Mouse (Mus musculus): ENCODE results near the gene Jazf1. TPM values are rescaled to one million over a fixed set of nuclear protein-coding genes. Genes with fewer than 3 reads are reported as not detected.

The Jazf1 gene
- total and polyA plus RNA-seq, 2 experiments: 0.48 to 0.74 TPM

DNA sequence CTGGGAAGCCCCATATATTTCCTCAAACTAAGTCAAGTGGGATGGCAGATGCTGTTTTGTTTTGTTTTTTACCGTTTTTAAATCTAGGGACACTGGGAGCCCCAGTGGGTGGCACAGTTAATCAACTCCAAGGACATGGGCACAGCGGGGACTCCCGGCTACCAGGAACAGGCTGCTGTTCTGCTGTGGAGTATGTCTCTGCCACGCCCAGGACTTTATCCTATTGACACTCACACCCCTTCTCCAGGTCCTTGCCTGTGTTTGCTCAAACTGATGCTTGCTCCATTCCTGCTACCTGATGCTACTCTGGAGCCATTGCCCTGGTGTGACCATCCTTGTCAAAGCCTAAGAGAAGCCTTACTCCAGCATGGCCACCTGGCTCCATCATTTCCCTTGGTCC lies 277.6 kb downstream of the Jazf1 start:
- H3K9ac ChIP-seq (ENCODE audit: low read depth, low read length): no peak overlapping the region
- no peak overlapping the region for H3K4me3 ChIP-seq (ENCODE audit: insufficient read depth, low read depth, low read length)
- no peak for TF ChIP-seq POLR2A (IDR thresholded peaks at IDR 0.05; ENCODE audit: extremely low read depth, insufficient read depth, low read length)
- no peak for TF ChIP-seq CTCF (IDR thresholded peaks at IDR 0.05; ENCODE audit: low read depth, low read length)
- no peak for DNase-seq (ENCODE audit: extremely low read depth, low read depth, low spot score)
- WGBS: 92% methylated on average over 4 of the region's 4 CpGs
- H3K27ac ChIP-seq (replicated peaks; ENCODE audit: insufficient read depth, low read depth, low read length): no peak overlapping the region
- H3K36me3 ChIP-seq (ENCODE audit: control insufficient read depth, insufficient read depth, low read length): no peaks in the 10 kb centered on the region
- no peaks in the 10 kb centered on the region for H3K79me2 ChIP-seq (ENCODE audit: control insufficient read depth, insufficient read depth, low read length)
- no peaks in the 10 kb centered on the region for H3K4me1 ChIP-seq (ENCODE audit: control insufficient read depth, insufficient read depth, low read length)
- no peaks in the 10 kb centered on the region for H3K27me3 ChIP-seq (ENCODE audit: control insufficient read depth, insufficient read depth, low read length)

- TF ChIP-seq CTCF (IDR thresholded peaks at IDR 0.05; ENCODE audit: low read depth, low read length) (no peak), POLR2A (IDR thresholded peaks at IDR 0.05; ENCODE audit: extremely low read depth, insufficient read depth, low read length) (no peak)
- Histone ChIP-seq H3K27me3 (ENCODE audit: control insufficient read depth, insufficient read depth, low read length) (no peaks in the 10 kb centered on the region), H3K27ac (replicated peaks; ENCODE audit: insufficient read depth, low read depth, low read length) (no peak overlapping the region), H3K4me1 (ENCODE audit: control insufficient read depth, insufficient read depth, low read length) (no peaks in the 10 kb centered on the region), H3K79me2 (ENCODE audit: control insufficient read depth, insufficient read depth, low read length) (no peaks in the 10 kb centered on the region), H3K4me3 (ENCODE audit: insufficient read depth, low read depth, low read length) (no peak overlapping the region), H3K36me3 (ENCODE audit: control insufficient read depth, insufficient read depth, low read length) (no peaks in the 10 kb centered on the region), H3K9ac (ENCODE audit: low read depth, low read length) (no peak overlapping the region)
- 92% methylated on average over 10 of the region's 10 CpGs for WGBS
- DNase-seq (ENCODE audit: extremely low read depth, low read depth, low spot score): no peak
Observed at GRCm38 (mm10) chr6:52790316-52790715, 278.1 kb downstream of the Jazf1 start.

DNA sequence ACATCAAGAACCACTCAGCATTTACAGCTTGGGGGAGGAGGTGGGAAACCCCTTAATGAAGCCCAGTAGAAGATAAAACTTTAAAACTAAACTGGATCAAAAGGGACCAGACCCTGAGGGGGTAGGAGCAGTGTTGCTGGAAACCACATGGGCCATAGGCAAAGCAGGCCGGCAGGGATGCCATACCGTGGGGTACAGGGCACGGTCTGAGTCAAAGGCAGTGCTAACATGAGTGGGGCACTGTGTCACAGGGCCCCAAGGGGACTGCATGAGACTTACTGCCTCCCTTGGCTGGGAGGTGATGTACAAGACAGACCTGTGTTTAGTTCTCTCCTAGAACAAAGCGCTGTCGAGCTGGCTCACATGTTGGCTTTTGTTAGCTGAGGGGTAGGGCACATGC lies 288.9 kb downstream of the Jazf1 start:
- WGBS: 91% methylated on average over 5 of the region's 5 CpGs
- no peaks in the 10 kb centered on the region for H3K36me3 ChIP-seq (ENCODE audit: control insufficient read depth, insufficient read depth, low read length)
- H3K4me1 ChIP-seq (ENCODE audit: control insufficient read depth, insufficient read depth, low read length): no peaks in the 10 kb centered on the region
- TF ChIP-seq CTCF (IDR thresholded peaks at IDR 0.05; ENCODE audit: low read depth, low read length) (no peak), POLR2A (IDR thresholded peaks at IDR 0.05; ENCODE audit: extremely low read depth, insufficient read depth, low read length) (no peak)
- H3K27ac ChIP-seq (replicated peaks; ENCODE audit: insufficient read depth, low read depth, low read length): no peak overlapping the region
- DNase-seq (ENCODE audit: extremely low read depth, low read depth, low spot score): no peak
- H3K4me3 ChIP-seq (ENCODE audit: insufficient read depth, low read depth, low read length): no peak overlapping the region
- no peaks in the 10 kb centered on the region for H3K79me2 ChIP-seq (ENCODE audit: control insufficient read depth, insufficient read depth, low read length)
- H3K9ac ChIP-seq (ENCODE audit: low read depth, low read length): no peak overlapping the region
- H3K27me3 ChIP-seq (ENCODE audit: control insufficient read depth, insufficient read depth, low read length): no peaks in the 10 kb centered on the region

- Histone ChIP-seq H3K4me3 (ENCODE audit: insufficient read depth, low read depth, low read length) (no peak overlapping the region), H3K79me2 (ENCODE audit: control insufficient read depth, insufficient read depth, low read length) (no peaks in the 10 kb centered on the region), H3K27ac (replicated peaks; ENCODE audit: insufficient read depth, low read depth, low read length) (no peak overlapping the region), H3K9ac (ENCODE audit: low read depth, low read length) (no peak overlapping the region), H3K27me3 (ENCODE audit: control insufficient read depth, insufficient read depth, low read length) (no peaks in the 10 kb centered on the region), H3K4me1 (ENCODE audit: control insufficient read depth, insufficient read depth, low read length) (no peaks in the 10 kb centered on the region), H3K36me3 (ENCODE audit: control insufficient read depth, insufficient read depth, low read length) (no peaks in the 10 kb centered on the region)
- TF ChIP-seq POLR2A (IDR thresholded peaks at IDR 0.05; ENCODE audit: extremely low read depth, insufficient read depth, low read length) (no peak), CTCF (IDR thresholded peaks at IDR 0.05; ENCODE audit: low read depth, low read length) (no peak)
- no peak for DNase-seq (ENCODE audit: extremely low read depth, low read depth, low spot score)
- WGBS: 85% methylated on average over 5 of the region's 5 CpGs
Observed at GRCm38 (mm10) chr6:52778523-52778922, 289.9 kb downstream of the Jazf1 start.

GRCm38 (mm10) chr6:52777034-52777433 lies 291.4 kb downstream of the Jazf1 start:
- Histone ChIP-seq H3K36me3 (ENCODE audit: control insufficient read depth, insufficient read depth, low read length) (no peaks in the 10 kb centered on the region), H3K27me3 (ENCODE audit: control insufficient read depth, insufficient read depth, low read length) (no peaks in the 10 kb centered on the region), H3K79me2 (ENCODE audit: control insufficient read depth, insufficient read depth, low read length) (no peaks in the 10 kb centered on the region), H3K4me3 (ENCODE audit: insufficient read depth, low read depth, low read length) (no peak overlapping the region), H3K4me1 (ENCODE audit: control insufficient read depth, insufficient read depth, low read length) (no peaks in the 10 kb centered on the region), H3K27ac (replicated peaks; ENCODE audit: insufficient read depth, low read depth, low read length) (no peak overlapping the region), H3K9ac (ENCODE audit: low read depth, low read length) (no peak overlapping the region)
- WGBS: 95% methylated on average over 8 of the region's 8 CpGs
- TF ChIP-seq CTCF (IDR thresholded peaks at IDR 0.05; ENCODE audit: low read depth, low read length) (no peak), POLR2A (IDR thresholded peaks at IDR 0.05; ENCODE audit: extremely low read depth, insufficient read depth, low read length) (no peak)
- no peak for DNase-seq (ENCODE audit: extremely low read depth, low read depth, low spot score)

GRCm38 (mm10) chr6:52775956-52776355 lies 292.5 kb downstream of the Jazf1 start:
- TF ChIP-seq CTCF (IDR thresholded peaks at IDR 0.05; ENCODE audit: low read depth, low read length): no peak
- TF ChIP-seq POLR2A (IDR thresholded peaks at IDR 0.05; ENCODE audit: extremely low read depth, insufficient read depth, low read length): no peak
- 88% methylated on average over 8 of the region's 8 CpGs for WGBS
- no peak overlapping the region for H3K27ac ChIP-seq (replicated peaks; ENCODE audit: insufficient read depth, low read depth, low read length)
- no peaks in the 10 kb centered on the region for H3K79me2 ChIP-seq (ENCODE audit: control insufficient read depth, insufficient read depth, low read length)
- no peaks in the 10 kb centered on the region for H3K27me3 ChIP-seq (ENCODE audit: control insufficient read depth, insufficient read depth, low read length)
- no peak for DNase-seq (ENCODE audit: extremely low read depth, low read depth, low spot score)
- H3K9ac ChIP-seq (ENCODE audit: low read depth, low read length): no peak overlapping the region
- H3K36me3 ChIP-seq (ENCODE audit: control insufficient read depth, insufficient read depth, low read length): no peaks in the 10 kb centered on the region
- H3K4me3 ChIP-seq (ENCODE audit: insufficient read depth, low read depth, low read length): no peak overlapping the region
- H3K4me1 ChIP-seq (ENCODE audit: control insufficient read depth, insufficient read depth, low read length): no peaks in the 10 kb centered on the region
